Mouse (Mus musculus) midbrain, embryonic 11.5 days (tissue): Measurements from ENCODE around the gene Elavl1. TPM values are rescaled to one million over a fixed set of nuclear protein-coding genes. Genes with fewer than 3 reads are reported as not detected.

Source experiments
- ATAC-seq: fragments of 200-750 bp; cut with Nextera tagmentation; 2 replicates; pipeline ENCODE4 v1.8.0; 2017; ENCODE audit warnings: moderate TSS enrichment, moderate library complexity; ENCODE audit not compliant: low FRiP score
- DNase-seq: peaks from one replicate; pipeline ENCODE4 v3.0.0; 2015; ENCODE audit warnings: low spot score; ENCODE audit errors: missing footprints
- H3K27ac ChIP-seq: fragments of 300-500 bp; sonication (generic); 2 replicates; pipeline ENCODE4 v1.5.1; 2014; ENCODE audit warnings: low read depth, low read length
- H3K27me3 ChIP-seq: fragments of 300-500 bp; sonication (generic); 2 replicates; pipeline ENCODE4 v1.6.1; 2014; ENCODE audit warnings: mild to moderate bottlenecking, low read length, moderate library complexity, mixed read lengths; ENCODE audit not compliant: control insufficient read depth, insufficient read depth
- H3K36me3 ChIP-seq: fragments of 300-500 bp; sonication (generic); 2 replicates; pipeline ENCODE4 v1.6.1; 2014; ENCODE audit warnings: mild to moderate bottlenecking, low read length, moderate library complexity, mixed read lengths; ENCODE audit not compliant: control insufficient read depth, insufficient read depth
- H3K4me1 ChIP-seq: fragments of 300-500 bp; sonication (generic); 2 replicates; pipeline ENCODE4 v1.6.1; 2014; ENCODE audit warnings: low read length; ENCODE audit not compliant: control insufficient read depth, insufficient read depth
- H3K4me2 ChIP-seq: fragments of 300-500 bp; sonication (generic); 2 replicates; pipeline ENCODE4 v1.6.1; 2014; ENCODE audit warnings: mild to moderate bottlenecking, moderate library complexity
- H3K4me3 ChIP-seq: fragments of 300-500 bp; sonication (generic); 2 replicates; pipeline ENCODE4 v1.5.1; 2014; ENCODE audit warnings: low read depth, low read length
- H3K9ac ChIP-seq: fragments of 300-500 bp; sonication (generic); 2 replicates; pipeline ENCODE4 v1.6.1; 2014; ENCODE audit warnings: low read length
- H3K9me3 ChIP-seq: fragments of 300-500 bp; sonication (generic); 2 replicates; pipeline ENCODE4 v1.6.1; 2016; ENCODE audit warnings: low read length; ENCODE audit not compliant: control insufficient read depth
- WGBS: fragments of 180-500 bp; shearing (Covaris S2); extraction: QIAGEN DNeasy Blood & Tissue Kit; methylation state at CpG from one replicate; pipeline ENCODE4 v1.1.7; 2014; 5-methylcytosine and 5-hydroxymethylcytosine counted together
- polyA plus RNA-seq: library from polyadenylated mRNA; unstranded; fragments of >200 nt; fragmentation: Nextera tagmentation; extraction: Ambion mirVana; gene quantifications from 2 replicates; pipeline ENCODE4 v1.2.1, GENCODE M21; 2014

The Elavl1 gene
- polyA plus RNA-seq: 366 and 369 TPM in 2 replicates

DNA sequence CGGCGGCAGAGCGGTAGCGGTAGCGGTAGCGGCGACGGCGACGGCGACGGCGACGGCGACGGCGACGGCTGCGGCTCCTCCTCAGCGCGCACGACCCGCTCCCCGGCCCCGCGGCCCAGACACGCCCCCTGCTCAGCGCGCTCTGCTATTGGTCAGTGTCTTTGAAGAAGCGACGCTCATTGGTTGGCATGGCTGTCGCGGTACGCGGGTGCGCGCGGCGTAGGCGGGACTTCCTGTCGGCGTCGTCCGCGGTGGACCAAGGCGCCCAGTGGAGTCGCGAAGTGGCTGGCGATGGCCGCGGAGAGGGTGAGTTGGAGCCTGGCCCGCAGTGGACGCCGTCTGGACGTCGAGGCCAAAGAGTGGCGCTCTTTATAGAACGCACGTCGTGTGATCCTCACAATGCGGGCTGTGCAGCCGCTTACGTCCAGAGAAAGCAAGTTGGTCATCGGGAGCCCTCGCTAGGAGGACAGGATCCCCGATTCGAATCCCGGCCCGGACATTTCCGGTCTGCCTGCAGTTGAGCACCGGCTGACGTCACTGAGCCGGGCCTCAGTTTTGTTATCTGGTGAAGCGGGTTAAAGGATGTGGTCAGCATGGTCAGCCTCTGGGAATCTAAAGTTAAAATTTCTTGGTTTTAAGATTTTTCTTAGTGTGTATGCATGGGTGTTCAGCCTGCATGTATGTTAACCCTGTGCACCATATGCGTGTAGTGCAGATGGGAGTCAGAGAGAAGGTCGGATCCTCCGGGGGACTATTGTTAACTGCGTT lies at the start of gene Elavl1, which contains the start of gene Ccl25:
Gene Elavl1 (minus strand): TSS at position 431 of the 768 bp plus-strand sequence.
Gene Ccl25 (plus strand): TSS at position 228 of the 768 bp plus-strand sequence.
- under 1% methylated on average over 68 of the region's 78 CpGs for WGBS
- Histone ChIP-seq H3K4me3 (peak within 1 kb of the TSS; percentile 98), H3K9me3 (no peaks in the 10 kb centered on the region), H3K36me3 (peaks cover 2% of the 10 kb centered on the region; the same call in 1 of the 2 replicates), H3K9ac (peak within 1 kb of the TSS; percentile 98), H3K27ac (peak within 1 kb of the TSS; percentile 81), H3K4me2 (peak within 1 kb of the TSS; percentile 93), H3K27me3 (no peaks in the 10 kb centered on the region), H3K4me1 (peaks cover 17% of the 10 kb centered on the region)
- ATAC-seq (peak; percentile 98), DNase-seq (peak; percentile 99)

DNA sequence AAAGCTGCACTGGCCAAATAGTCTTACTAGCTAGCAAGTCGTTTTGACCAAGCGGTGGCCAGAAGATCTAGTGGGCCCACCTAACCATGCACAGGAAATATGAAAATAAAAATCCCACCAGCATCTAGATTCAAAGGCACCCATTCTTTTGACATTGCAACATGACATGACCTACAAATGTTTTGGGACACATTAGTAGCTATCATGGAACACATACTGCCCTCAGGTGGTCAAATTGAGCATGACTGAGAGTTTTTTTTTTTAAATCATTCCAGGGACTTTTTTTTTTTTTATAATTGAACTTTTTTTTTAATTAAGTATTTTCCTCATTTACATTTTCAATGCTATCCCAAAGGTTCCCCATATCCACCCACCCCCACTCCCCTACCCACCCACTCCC lies 47.4 kb upstream of the Elavl1 start:
- no peak overlapping the region for H3K4me2 ChIP-seq
- no peaks in the 10 kb centered on the region for H3K9me3 ChIP-seq
- WGBS: 69% methylated on average over 2 of the region's 2 CpGs
- no peak for ATAC-seq
- no peaks in the 10 kb centered on the region for H3K4me1 ChIP-seq
- H3K27me3 ChIP-seq: no peaks in the 10 kb centered on the region
- H3K4me3 ChIP-seq: no peak overlapping the region
- DNase-seq: no peak
- H3K27ac ChIP-seq: no peak overlapping the region
- no peaks in the 10 kb centered on the region for H3K36me3 ChIP-seq
- H3K9ac ChIP-seq: no peak overlapping the region

DNA sequence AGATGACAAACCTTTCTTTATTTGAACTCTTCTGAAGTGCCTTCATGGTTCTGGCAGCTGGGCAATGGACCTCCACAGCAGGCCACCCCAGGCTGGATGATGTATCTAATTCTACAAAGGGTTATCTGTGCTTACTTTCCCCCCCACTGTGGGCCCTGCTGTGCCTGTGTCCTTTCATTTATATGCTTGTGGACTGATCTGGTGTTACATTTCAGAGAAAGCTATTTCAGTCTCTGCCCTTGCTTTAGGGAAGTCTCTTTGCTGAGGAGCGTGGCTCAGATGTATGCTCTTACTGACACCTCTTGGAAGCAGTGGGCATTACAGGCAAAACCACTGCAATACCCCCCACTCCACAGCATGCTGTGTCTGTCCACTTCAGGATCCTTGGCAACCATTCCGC lies 44.9 kb upstream of the Elavl1 start:
- DNase-seq (no peak), ATAC-seq (peak; percentile 63)
- Histone ChIP-seq H3K27me3 (no peaks in the 10 kb centered on the region), H3K4me1 (no peaks in the 10 kb centered on the region), H3K27ac (no peak overlapping the region), H3K9me3 (no peaks in the 10 kb centered on the region), H3K36me3 (no peaks in the 10 kb centered on the region), H3K4me3 (no peak overlapping the region), H3K9ac (no peak overlapping the region), H3K4me2 (no peak overlapping the region)
- 29% methylated on average over 2 of the region's 2 CpGs for WGBS

DNA sequence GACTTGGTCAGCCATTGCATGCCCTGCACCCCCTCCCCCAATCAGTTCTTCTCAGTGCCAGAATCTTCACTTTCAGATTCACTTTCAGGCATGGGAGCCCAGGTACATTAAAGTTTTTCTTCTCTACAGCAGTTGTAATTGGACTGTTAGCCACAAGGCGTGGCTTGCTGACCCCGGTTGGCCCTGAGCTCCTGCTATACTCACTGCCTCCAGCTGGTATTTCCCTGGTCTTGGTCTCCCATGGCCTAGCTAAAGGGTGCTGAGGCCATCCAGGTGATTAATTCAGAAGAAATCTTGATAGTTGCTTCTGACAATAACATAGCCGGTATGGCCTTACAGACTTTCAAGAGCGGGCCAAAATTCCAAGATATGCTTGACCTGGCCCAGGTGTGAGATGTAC lies 43.3 kb upstream of the Elavl1 start:
- H3K4me3 ChIP-seq: no peak overlapping the region
- WGBS: 90% methylated on average over 4 of the region's 4 CpGs

DNA sequence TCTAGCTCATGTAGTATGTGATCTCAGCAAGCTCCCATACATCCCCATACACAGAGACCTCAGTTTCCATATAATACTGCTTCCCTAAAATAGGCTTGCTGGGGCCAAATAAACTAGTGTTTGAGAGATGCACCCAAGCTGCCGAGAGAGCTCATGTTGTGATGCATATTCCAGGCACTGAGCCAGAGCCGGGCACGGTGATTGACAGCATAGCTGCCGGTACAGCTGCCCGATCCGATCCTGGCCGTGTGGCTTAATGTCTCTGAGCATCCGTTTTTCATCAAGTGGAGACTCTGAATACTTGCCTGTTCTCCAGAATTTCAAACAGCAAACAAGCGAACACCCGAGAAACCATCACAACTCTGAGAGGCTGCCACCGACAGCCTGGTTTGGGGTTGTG lies 42.6 kb upstream of the Elavl1 start:
- Histone ChIP-seq H3K36me3 (no peaks in the 10 kb centered on the region), H3K4me1 (no peaks in the 10 kb centered on the region), H3K27me3 (no peaks in the 10 kb centered on the region), H3K9ac (no peak overlapping the region), H3K4me3 (no peak overlapping the region), H3K27ac (no peak overlapping the region), H3K4me2 (no peak overlapping the region), H3K9me3 (no peaks in the 10 kb centered on the region)
- DNase-seq (no peak), ATAC-seq (no peak)
- WGBS: 87% methylated on average over 11 of the region's 11 CpGs

More for the DNA sequence above, 43.3 kb upstream of the Elavl1 start:
- H3K36me3 ChIP-seq: no peaks in the 10 kb centered on the region
- H3K27me3 ChIP-seq: no peaks in the 10 kb centered on the region
- no peak for DNase-seq
- no peak overlapping the region for H3K4me2 ChIP-seq
- H3K9me3 ChIP-seq: no peaks in the 10 kb centered on the region
- H3K27ac ChIP-seq: no peak overlapping the region
- no peak overlapping the region for H3K9ac ChIP-seq
- no peaks in the 10 kb centered on the region for H3K4me1 ChIP-seq
- ATAC-seq: no peak

DNA sequence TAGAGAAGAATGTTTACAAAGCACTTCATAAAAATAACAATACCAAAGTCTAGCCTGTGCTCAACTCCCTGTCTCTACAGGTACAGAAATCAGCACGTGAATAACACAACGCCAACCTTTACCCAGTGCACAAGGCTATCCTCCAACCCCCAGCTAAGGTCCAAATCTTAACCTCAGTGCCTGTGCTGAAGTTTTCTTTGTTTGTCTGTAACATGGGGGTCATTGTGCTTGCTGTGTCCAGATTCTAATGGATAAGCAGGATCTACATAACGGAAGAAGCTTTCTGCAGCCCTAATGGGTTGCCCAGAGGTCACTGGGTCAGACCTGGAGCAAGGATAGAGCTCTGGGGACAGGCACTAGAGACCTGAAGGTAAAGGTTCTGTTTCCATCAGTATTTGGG lies 41.0 kb upstream of the Elavl1 start:
- ATAC-seq (no peak), DNase-seq (no peak)
- Histone ChIP-seq H3K9ac (no peak overlapping the region), H3K4me1 (no peaks in the 10 kb centered on the region), H3K36me3 (no peaks in the 10 kb centered on the region), H3K27ac (no peak overlapping the region), H3K9me3 (no peaks in the 10 kb centered on the region), H3K4me2 (no peak overlapping the region), H3K4me3 (no peak overlapping the region), H3K27me3 (no peaks in the 10 kb centered on the region)
- WGBS: 84% methylated on average over 3 of the region's 3 CpGs

DNA sequence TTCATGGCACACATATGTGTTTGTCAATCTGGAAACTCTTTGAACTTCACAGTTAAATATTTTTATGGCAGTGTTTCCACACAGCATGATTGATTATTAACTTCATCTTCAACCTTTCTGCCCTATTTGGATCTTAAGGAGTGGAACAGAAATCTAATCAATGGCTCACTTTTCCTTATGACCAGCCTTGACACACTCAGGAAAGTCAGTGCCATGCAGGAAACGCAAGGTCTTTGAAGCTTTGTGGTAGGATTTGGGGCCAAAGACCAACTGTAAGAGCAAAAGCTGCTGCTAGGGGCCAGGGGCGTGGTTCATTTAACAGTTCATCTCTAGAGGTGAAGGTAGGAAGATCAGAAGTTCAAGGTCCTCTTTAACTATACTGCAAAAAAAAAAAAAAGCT lies 35.7 kb upstream of the Elavl1 start:
- H3K27me3 ChIP-seq: no peaks in the 10 kb centered on the region
- H3K4me3 ChIP-seq: no peak overlapping the region
- WGBS: 90% methylated on average over 2 of the region's 2 CpGs
- H3K9ac ChIP-seq: no peak overlapping the region
- H3K4me1 ChIP-seq: no peaks in the 10 kb centered on the region
- DNase-seq (no peak), ATAC-seq (no peak)
- no peak overlapping the region for H3K27ac ChIP-seq
- H3K9me3 ChIP-seq: no peaks in the 10 kb centered on the region
- H3K36me3 ChIP-seq: no peaks in the 10 kb centered on the region
- no peak overlapping the region for H3K4me2 ChIP-seq

DNA sequence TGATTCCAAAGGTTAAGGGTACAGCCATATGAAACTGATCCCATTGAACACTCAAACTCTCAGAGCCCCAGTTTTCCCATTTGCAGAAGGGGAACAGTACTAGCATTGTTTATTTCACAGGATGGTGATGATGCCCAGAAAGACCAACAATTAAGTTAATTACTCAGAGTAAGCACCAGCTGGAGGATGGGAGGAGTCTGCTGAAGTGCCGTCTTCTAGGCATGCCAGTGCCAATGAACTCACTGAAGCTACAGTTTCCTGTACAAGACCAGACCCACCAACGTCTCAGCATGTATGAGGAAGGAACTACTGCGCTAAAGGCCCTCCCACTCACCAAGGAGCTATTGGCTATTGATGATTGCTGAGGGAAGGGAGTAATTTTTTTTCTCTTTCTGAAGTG lies 34.1 kb upstream of the Elavl1 start:
- 77% methylated on average over 3 of the region's 3 CpGs for WGBS
- Histone ChIP-seq H3K27ac (no peak overlapping the region), H3K36me3 (no peaks in the 10 kb centered on the region), H3K9ac (no peak overlapping the region), H3K4me2 (no peak overlapping the region), H3K9me3 (no peaks in the 10 kb centered on the region), H3K4me1 (no peaks in the 10 kb centered on the region), H3K4me3 (no peak overlapping the region), H3K27me3 (no peaks in the 10 kb centered on the region)
- ATAC-seq: no peak
- DNase-seq: no peak

DNA sequence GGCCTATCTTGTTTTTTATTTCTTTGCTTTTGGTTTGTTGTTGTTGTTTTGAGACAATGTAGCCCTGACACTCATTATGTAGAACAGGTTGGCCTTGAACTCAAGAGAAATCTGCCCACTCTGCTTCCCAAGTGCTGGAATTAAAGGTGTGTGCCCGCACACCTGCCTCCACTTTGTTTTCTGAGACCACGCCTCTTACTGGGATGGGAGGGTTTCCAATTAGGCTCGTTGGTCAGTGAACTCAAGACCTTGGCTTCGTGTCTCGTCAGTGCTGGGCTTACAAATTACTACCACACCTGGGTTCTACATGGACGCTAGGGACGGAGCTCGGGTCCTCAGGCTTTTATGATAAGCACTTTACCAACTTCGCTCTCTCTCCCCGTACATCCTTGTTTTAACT lies 30.2 kb upstream of the Elavl1 start:
- H3K4me3 ChIP-seq: no peak overlapping the region
- H3K4me2 ChIP-seq: no peak overlapping the region
- H3K4me1 ChIP-seq: no peaks in the 10 kb centered on the region
- no peaks in the 10 kb centered on the region for H3K36me3 ChIP-seq
- H3K9ac ChIP-seq: no peak overlapping the region
- no peaks in the 10 kb centered on the region for H3K9me3 ChIP-seq
- ATAC-seq: no peak
- no peak for DNase-seq
- H3K27me3 ChIP-seq: no peaks in the 10 kb centered on the region
- H3K27ac ChIP-seq: no peak overlapping the region
- 95% methylated on average over 10 of the region's 10 CpGs for whole genome bisulfite sequencing
